Comparison of ENCODE assay signal across 14 mouse cellular contexts in the genomic region with DNA sequence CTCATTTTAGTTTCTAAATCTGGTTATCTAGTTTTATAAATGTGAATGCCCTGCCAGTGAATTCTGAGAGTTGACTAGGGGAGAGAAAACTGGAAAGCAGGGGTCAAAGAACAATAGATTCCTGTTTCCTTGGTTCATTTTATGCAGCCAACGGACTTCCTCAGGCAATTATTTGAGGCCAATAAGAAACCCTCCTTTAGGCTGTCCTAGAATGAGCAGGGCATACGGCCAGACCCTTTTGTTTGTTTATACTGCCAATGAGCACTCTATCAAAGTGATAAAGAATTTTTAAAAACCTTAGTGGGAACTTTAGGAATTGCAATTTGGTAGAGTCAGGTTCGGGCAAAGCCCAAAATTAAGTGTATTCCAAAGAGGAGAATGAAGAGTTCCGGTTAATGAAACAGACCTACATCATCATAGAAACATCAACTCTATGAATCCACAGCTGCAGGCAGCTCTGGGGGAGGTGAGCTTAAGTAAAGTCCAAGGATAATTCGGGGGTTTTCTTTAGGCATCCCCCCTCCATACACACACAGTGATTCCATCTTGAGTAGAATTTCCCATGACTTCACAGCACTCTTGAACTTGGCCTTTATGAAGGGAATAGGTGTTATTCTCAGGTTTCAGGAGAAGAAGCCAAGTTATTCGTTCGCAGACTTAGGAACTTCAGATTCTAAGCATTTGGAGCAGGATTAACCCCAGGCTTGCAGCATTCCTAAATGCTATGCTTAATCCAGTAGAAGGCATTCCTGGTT. TPM values are rescaled to one million over a fixed set of nuclear protein-coding genes. Genes with fewer than 3 reads are reported as not detected.
DNase-seq lines count a peak whose midpoint lies in the region; ATAC-seq and TF ChIP-seq lines count a peak whose summit lies in the region.
"Had no signal": no experiment of that assay in that cellular context is flagged by ENCODE, and none has a peak within 500 bp of the region (broad histone marks: within the 10 kb centered on the region; RNA-seq: fewer than 3 reads in every experiment).

No protein-coding gene starts in this region.

- H3K27ac ChIP-seq in gastrocnemius, adult 2 months = peak overlapping the region; percentile 43
- H3K27ac ChIP-seq in limb, embryonic 12.5 days = 0 out of 2 replicates have a peak overlapping the region, but pooled peaks have one; percentile 17
- peak overlapping the region; percentile 49 for H3K27ac ChIP-seq in stomach, embryonic 16.5 days (ENCODE audit: low read length)
- H3K27ac ChIP-seq: embryonic facial prominence, embryonic 13.5 days; hindbrain, embryonic 13.5 days had no signal

- no peak overlapping the region for H3K4me2 ChIP-seq in limb, embryonic 12.5 days
- no peak overlapping the region for H3K4me2 ChIP-seq in stomach, embryonic 16.5 days (ENCODE audit: low read depth, low read length)
- H3K4me2 ChIP-seq: embryonic facial prominence, embryonic 13.5 days; hindbrain, embryonic 13.5 days had no signal

- no peak overlapping the region for H3K4me3 ChIP-seq in gastrocnemius, adult 2 months
- H3K4me3 ChIP-seq in limb, embryonic 12.5 days (replicated peaks) = no peak overlapping the region
- H3K4me3 ChIP-seq in stomach, embryonic 16.5 days (replicated peaks; ENCODE audit: low read length) = no peak overlapping the region
- H3K4me3 ChIP-seq: embryonic facial prominence, embryonic 13.5 days; hindbrain, embryonic 13.5 days had no signal

- no peak for ATAC-seq in limb, embryonic 12.5 days (ENCODE audit: insufficient number of reproducible peaks, insufficient read depth, low FRiP score, low TSS enrichment, low read depth)
- peak; percentile 44; the same call in 1 of the 2 replicates for ATAC-seq in stomach, embryonic 16.5 days (ENCODE audit: insufficient read depth, low FRiP score)

- 58% methylated on average over 7 of the region's 7 CpGs for WGBS in limb, embryonic 12.5 days
- WGBS in stomach, embryonic 16.5 days = 43% methylated on average over 7 of the region's 7 CpGs

- no peak overlapping the region for H3K9ac ChIP-seq in limb, embryonic 12.5 days (replicated peaks)
- H3K9ac ChIP-seq in stomach, embryonic 16.5 days (ENCODE audit: low read length) = no peak overlapping the region
- H3K9ac ChIP-seq: embryonic facial prominence, embryonic 13.5 days; hindbrain, embryonic 13.5 days had no signal

- intact Hi-C loops in gastrocnemius, adult 2 months (cut with DNase I) = no loop called here

- H3K36me3 ChIP-seq in limb, embryonic 12.5 days = no peaks in the 10 kb centered on the region
- H3K36me3 ChIP-seq in stomach, embryonic 16.5 days (ENCODE audit: control insufficient read depth, insufficient read depth, low read length) = no peaks in the 10 kb centered on the region
- H3K36me3 ChIP-seq: embryonic facial prominence, embryonic 13.5 days; hindbrain, embryonic 13.5 days had no signal

- H3K27me3 ChIP-seq in limb, embryonic 12.5 days = no peaks in the 10 kb centered on the region
- no peaks in the 10 kb centered on the region; the same call in 1 of the 2 replicates for H3K27me3 ChIP-seq in stomach, embryonic 16.5 days (ENCODE audit: control insufficient read depth, insufficient read depth, low read length)
- H3K27me3 ChIP-seq: embryonic facial prominence, embryonic 13.5 days; hindbrain, embryonic 13.5 days had no signal

- H3K4me1 ChIP-seq in limb, embryonic 12.5 days (replicated peaks) = peaks cover 6% of the 10 kb centered on the region; the same call in 1 of the 2 replicates
- peaks cover 17% of the 10 kb centered on the region for H3K4me1 ChIP-seq in stomach, embryonic 16.5 days (ENCODE audit: control insufficient read depth, insufficient read depth, low read length)
- H3K4me1 ChIP-seq: hindbrain, embryonic 13.5 days had no signal

- TF ChIP-seq CTCF in gastrocnemius, adult 2 months (IDR thresholded peaks at IDR 0.05) = no peak

- H3K9me3 ChIP-seq in limb, embryonic 12.5 days = no peaks in the 10 kb centered on the region
- H3K9me3 ChIP-seq in stomach, embryonic 16.5 days (replicated peaks; ENCODE audit: control insufficient read depth, low read length) = no peaks in the 10 kb centered on the region
- H3K9me3 ChIP-seq: embryonic facial prominence, embryonic 13.5 days; hindbrain, embryonic 13.5 days had no signal

- DNase-seq in gastrocnemius, adult 2 months = no peak
- no peak for DNase-seq in gastrocnemius, postnatal 4 days (ENCODE audit: low spot score in 2 of 2)
- DNase-seq in retina, postnatal 1 day = peak; percentile 33
- DNase-seq in retina, embryonic 14.5 days (ENCODE audit: low spot score) = no peak
- no peak for DNase-seq in thymus, postnatal 10 days (ENCODE audit: low spot score in 2 of 2)
- no peak for DNase-seq in thymus, postnatal 36 days
- DNase-seq: adrenal gland, adult 8-10 months; cerebellum, adult 11-12 months; layer of hippocampus, postnatal 36 days had no signal

RNA-seq across cellular contexts. Expression of a gene that starts 46.4 kb away (rescaled TPM):
- not detected for total RNA-seq in gastrocnemius, adult 2 months (2021)
- not detected for total RNA-seq in gastrocnemius, postnatal 4 days (2021)
- not detected in 2 replicates for polyA plus RNA-seq in limb, embryonic 12.5 days (2016; fragmentation: Nextera tagmentation; extraction: Ambion mirVana)
- polyA plus RNA-seq in stomach, embryonic 16.5 days (2015; fragmentation: Nextera tagmentation; extraction: Ambion mirVana) = not detected in 2 replicates
- total RNA-seq: adrenal gland, adult 8-10 months; layer of hippocampus, postnatal 36 days had no signal
- polyA plus RNA-seq: C2C12; embryonic facial prominence, embryonic 13.5 days; hindbrain, embryonic 13.5 days had no signal
